Mouse (Mus musculus): ENCODE data around the gene Nlrp2. TPM values are rescaled to one million over a fixed set of nuclear protein-coding genes. Genes with fewer than 3 reads are reported as not detected.

Gene Nlrp2
- total and polyA plus RNA-seq, 3 experiments: not detected

GRCm38 (mm10) chr7:5363599-5363998 is 12.8 kb upstream of the Nlrp2 start:
- TF ChIP-seq POLR2A (IDR thresholded peaks at IDR 0.05; ENCODE audit: control insufficient read depth in 1 of 2, insufficient read depth in 1 of 2, low read depth in 1 of 2, low read length in 2 of 2, poor library complexity in 1 of 2) (no peak), ETS1 (IDR thresholded peaks at IDR 0.05; ENCODE audit: low read depth, low read length) (no peak), CHD2 (IDR thresholded peaks at IDR 0.05; ENCODE audit: low read length) (no peak), E2F4 (IDR thresholded peaks at IDR 0.05; ENCODE audit: borderline replicate concordance, low read depth, low read length) (no peak), CTCF (IDR thresholded peaks at IDR 0.05 in 2 of 3, conservative IDR thresholded peaks at IDR 0.05 in 1 of 3; ENCODE audit: control insufficient read depth in 1 of 3, insufficient read depth in 1 of 3, low read depth in 2 of 3, low read length in 3 of 3, poor library complexity in 1 of 3, severe bottlenecking in 1 of 3) (no peak), GATA1 (IDR thresholded peaks at IDR 0.05; ENCODE audit: low read depth, low read length) (no peak), TBP (IDR thresholded peaks at IDR 0.05; ENCODE audit: low read depth, low read length) (no peak), MYC (IDR thresholded peaks at IDR 0.05; ENCODE audit: low read depth, low read length) (no peak), MAX (IDR thresholded peaks at IDR 0.05; ENCODE audit: low read length) (no peak), JUND (IDR thresholded peaks at IDR 0.05; ENCODE audit: low read depth, low read length) (no peak), HCFC1 (IDR thresholded peaks at IDR 0.05; ENCODE audit: low read depth, low read length) (no peak), ZC3H11A (IDR thresholded peaks at IDR 0.05; ENCODE audit: low read depth, low read length) (no peak), UBTF (IDR thresholded peaks at IDR 0.05; ENCODE audit: borderline replicate concordance, insufficient read depth, low read depth, low read length) (no peak)
- Histone ChIP-seq H3K9me3 (replicated peaks; ENCODE audit: insufficient read depth, low read length) (no peaks in the 10 kb centered on the region), H3K27ac (ENCODE audit: control insufficient read depth, low read depth, low read length) (no peak overlapping the region), H3K27me3 (ENCODE audit: control insufficient read depth in 1 of 2, insufficient read depth in 2 of 2, low read length in 2 of 2) (no peaks in the 10 kb centered on the region), H3K9ac (ENCODE audit: control insufficient read depth, low read depth, low read length, poor library complexity, severe bottlenecking) (no peak overlapping the region), H3K79me2 (ENCODE audit: control insufficient read depth, insufficient read depth, low read length, poor library complexity) (no peaks in the 10 kb centered on the region), H3K36me3 (ENCODE audit: control insufficient read depth in 1 of 2, insufficient read depth in 2 of 2, low read length in 2 of 2) (no peaks in the 10 kb centered on the region), H3K4me3 (ENCODE audit: control insufficient read depth in 1 of 2, insufficient read depth in 1 of 2, low read depth in 2 of 2, low read length in 2 of 2) (no peak overlapping the region), H3K4me1 (ENCODE audit: control insufficient read depth in 1 of 2, insufficient read depth in 2 of 2, low read length in 2 of 2) (no peaks in the 10 kb centered on the region)
- no peak for DNase-seq (ENCODE audit: low read depth, low spot score)

GRCm38 (mm10) chr7:5350237-5350636 is 598 bp downstream of the Nlrp2 start, which contains the start of gene Gm5065:
Gene Gm5065 (plus strand): TSS chr7:5350537.
- Histone ChIP-seq H3K79me2 (ENCODE audit: control insufficient read depth, insufficient read depth, low read length, poor library complexity) (no peaks in the 10 kb centered on the region), H3K36me3 (ENCODE audit: control insufficient read depth in 1 of 2, insufficient read depth in 2 of 2, low read length in 2 of 2) (no peaks in the 10 kb centered on the region), H3K27ac (ENCODE audit: control insufficient read depth, low read depth, low read length) (no peak within 1 kb of the TSS), H3K9ac (ENCODE audit: control insufficient read depth, low read depth, low read length, poor library complexity, severe bottlenecking) (no peak within 1 kb of the TSS), H3K9me3 (replicated peaks; ENCODE audit: insufficient read depth, low read length) (no peaks in the 10 kb centered on the region), H3K4me3 (ENCODE audit: control insufficient read depth in 1 of 2, insufficient read depth in 1 of 2, low read depth in 2 of 2, low read length in 2 of 2) (no peak within 1 kb of the TSS), H3K4me1 (ENCODE audit: control insufficient read depth in 1 of 2, insufficient read depth in 2 of 2, low read length in 2 of 2) (no peaks in the 10 kb centered on the region), H3K27me3 (ENCODE audit: control insufficient read depth in 1 of 2, insufficient read depth in 2 of 2, low read length in 2 of 2) (no peaks in the 10 kb centered on the region)
- no peak for TF ChIP-seq TBP (IDR thresholded peaks at IDR 0.05; ENCODE audit: low read depth, low read length)
- TF ChIP-seq TCF12 (IDR thresholded peaks at IDR 0.05; ENCODE audit: low read depth, low read length): no peak
- no peak for TF ChIP-seq USF1 (IDR thresholded peaks at IDR 0.05; ENCODE audit: low read depth, low read length)
- no peak for TF ChIP-seq MAFK (IDR thresholded peaks at IDR 0.05; ENCODE audit: borderline replicate concordance, low read depth, low read length)
- no peak for TF ChIP-seq ZNF384 (IDR thresholded peaks at IDR 0.05; ENCODE audit: low read depth, low read length)
- TF ChIP-seq CTCF (IDR thresholded peaks at IDR 0.05 in 2 of 3, conservative IDR thresholded peaks at IDR 0.05 in 1 of 3; ENCODE audit: control insufficient read depth in 1 of 3, insufficient read depth in 1 of 3, low read depth in 2 of 3, low read length in 3 of 3, poor library complexity in 1 of 3, severe bottlenecking in 1 of 3): no peak
- no peak for TF ChIP-seq ZKSCAN1 (IDR thresholded peaks at IDR 0.05; ENCODE audit: low read depth, low read length)
- TF ChIP-seq GABPA (IDR thresholded peaks at IDR 0.05; ENCODE audit: low read depth, low read length): no peak
- no peak for TF ChIP-seq CHD1 (IDR thresholded peaks at IDR 0.05; ENCODE audit: low read depth, low read length)
- no peak for TF ChIP-seq UBTF (IDR thresholded peaks at IDR 0.05; ENCODE audit: borderline replicate concordance, insufficient read depth, low read depth, low read length)
- TF ChIP-seq NELFE (IDR thresholded peaks at IDR 0.05; ENCODE audit: low read depth, low read length): no peak
- TF ChIP-seq BHLHE40 (IDR thresholded peaks at IDR 0.05; ENCODE audit: borderline replicate concordance, low read depth, low read length): no peak
- no peak for DNase-seq (ENCODE audit: low read depth, low spot score)

Data from MEL (cell line).